Mouse (Mus musculus) spleen, adult 10 weeks (tissue): ENCODE data around the gene Ccdc180. TPM values are rescaled to one million over a fixed set of nuclear protein-coding genes. Genes with fewer than 3 reads are reported as not detected.

Source experiments
- polyA plus RNA-seq: library from polyadenylated mRNA; stranded (reverse); fragments of 350-450 nt; fragmentation: Illumina TruSeq; extraction: RNeasy Lipid Tissue Mini Kit (QIAGEN cat#74804); gene quantifications from one replicate; pipeline ENCODE4 v1.2.3, GENCODE M21; 2015; ENCODE audit warnings: low replicate concordance; ENCODE audit not compliant: insufficient read depth

Ccdc180 gene
- polyA plus RNA-seq = 0.41 TPM

DNA sequence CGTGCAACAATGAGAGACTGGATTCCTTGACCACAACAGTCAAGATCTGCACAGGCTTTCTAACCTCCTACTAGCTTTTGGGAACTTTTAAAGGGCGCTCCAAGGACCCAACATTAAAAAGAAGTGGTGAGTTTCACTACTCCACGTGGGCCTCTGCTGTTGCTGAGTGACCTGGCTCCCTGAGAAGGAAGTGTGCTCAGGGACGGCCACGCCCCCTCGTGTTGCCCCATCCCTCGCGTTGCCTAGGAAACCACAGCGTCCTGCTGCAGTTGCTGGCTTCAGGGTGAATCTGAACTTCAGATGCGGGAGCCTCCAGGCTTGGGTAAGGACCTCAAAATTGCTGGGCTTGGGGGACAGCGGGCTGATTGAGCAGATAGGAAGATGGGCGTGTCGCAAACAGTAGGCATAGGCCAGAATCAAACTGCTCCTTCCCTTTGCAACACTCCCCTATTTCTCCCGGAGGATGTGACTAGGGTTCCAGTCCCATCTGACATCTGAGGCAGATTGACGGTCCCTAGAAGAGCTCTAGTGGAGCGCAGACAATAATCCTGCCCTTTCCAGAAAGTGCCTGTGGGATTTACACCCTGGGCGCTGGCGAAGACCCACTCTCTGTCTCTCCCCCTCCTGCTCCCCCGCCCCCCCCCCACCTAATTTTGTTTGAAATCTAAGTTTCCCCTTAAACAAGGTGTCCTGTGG, at the start of gene Ccdc180:
Gene Ccdc180, plus strand, starts transcription at position 238 of the 696 bp plus-strand sequence.

DNA sequence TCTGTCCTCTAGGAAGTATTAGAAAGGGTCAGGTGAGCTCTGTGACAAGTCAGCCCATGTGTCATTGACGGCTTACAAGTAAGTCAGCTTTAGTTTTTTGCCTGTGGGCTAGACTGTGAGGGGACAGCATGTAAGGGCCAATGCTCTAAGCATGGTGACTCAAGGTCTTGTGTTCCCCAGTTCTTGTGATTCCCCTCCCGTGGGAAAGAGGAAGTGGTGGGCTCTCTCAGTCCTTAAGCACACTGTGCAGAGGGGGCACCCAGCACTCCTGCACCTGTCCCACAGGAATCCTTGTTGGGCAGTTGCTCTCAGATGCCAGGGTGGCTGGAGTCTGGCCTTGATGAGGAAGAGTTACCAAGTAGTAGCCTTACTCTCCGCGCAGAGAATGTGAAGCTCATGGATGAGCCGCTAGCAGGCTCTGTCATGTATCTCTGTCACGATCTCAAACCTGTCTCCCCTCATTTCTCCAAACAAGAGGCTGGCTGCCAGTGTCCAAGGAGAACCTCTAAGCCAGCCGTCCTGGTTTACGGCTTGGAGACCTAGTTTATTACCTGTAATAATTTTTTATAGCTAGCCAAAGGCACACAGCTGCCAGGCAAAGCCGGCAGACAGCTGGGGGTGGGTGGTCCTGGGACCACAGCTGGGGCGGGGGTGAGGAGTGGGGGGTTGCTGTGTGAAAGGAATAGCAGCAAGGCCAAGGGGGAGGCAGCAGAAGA, 41.8 kb upstream of the Ccdc180 start, which contains the start of gene Stra6l:
Gene Stra6l, plus strand, starts transcription at position 556 of the 716 bp plus-strand sequence.

DNA sequence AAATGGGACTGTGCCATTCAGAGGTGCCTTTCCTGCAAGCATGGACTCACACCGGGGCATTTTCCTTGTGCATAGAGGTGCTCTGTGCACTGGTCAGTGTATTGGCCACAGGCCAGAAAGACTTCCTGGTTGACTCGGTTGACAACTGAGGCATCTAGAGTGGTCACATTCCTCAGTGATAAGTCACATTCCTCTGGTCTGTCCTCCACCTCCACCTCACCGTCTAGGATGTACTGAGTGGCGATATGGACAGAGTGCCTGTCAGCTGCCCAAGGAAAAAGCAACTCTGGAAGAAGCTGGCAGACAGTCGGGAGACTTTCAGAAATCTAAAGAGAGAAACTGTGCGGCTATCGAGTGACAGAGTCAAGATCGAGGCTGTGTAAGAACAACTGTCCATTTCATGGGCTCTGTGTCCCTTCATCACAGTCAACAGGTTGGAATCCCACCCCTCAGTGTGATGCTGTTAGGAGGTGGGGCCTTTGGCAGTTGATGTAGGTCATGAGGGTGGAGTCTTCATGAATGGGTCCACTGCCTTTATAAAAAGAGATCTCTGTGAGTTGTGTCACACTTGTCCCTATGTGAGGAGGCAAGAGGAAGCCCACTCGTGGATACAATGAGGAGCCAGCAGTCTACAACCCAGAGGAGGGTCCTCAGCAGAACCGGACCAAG, 74.8 kb downstream of the Ccdc180 start, which contains the start of gene Tdrd7:
Gene Tdrd7, plus strand, starts transcription at position 564 of the 669 bp plus-strand sequence.

Other genes starting within 250 kb of the Ccdc180 start
- 3.8 TPM for gene Aldh1b1, start 91.3 kb upstream of the Ccdc180 start, polyA plus RNA-seq
- gene Igfbpl1, start 63.4 kb upstream of the Ccdc180 start, polyA plus RNA-seq = not detected
- 14.8 TPM for gene Stra6l, start 41.6 kb upstream of the Ccdc180 start, polyA plus RNA-seq
- 36.4 TPM for gene Tdrd7, start 75.0 kb downstream of the Ccdc180 start, polyA plus RNA-seq
- 5.1 TPM for gene Tmod1, start 148.6 kb downstream of the Ccdc180 start, polyA plus RNA-seq
- 61.0 TPM for gene Ncbp1, start 248.3 kb downstream of the Ccdc180 start, polyA plus RNA-seq
- 34.3 TPM for gene Tstd2, start 248.4 kb downstream of the Ccdc180 start, polyA plus RNA-seq